Mouse (Mus musculus) neural tube, embryonic 11.5 days (tissue): ENCODE measurements around the gene 1110008P14Rik. TPM values are rescaled to one million over a fixed set of nuclear protein-coding genes. Genes with fewer than 3 reads are reported as not detected.

Experiments used
- ATAC-seq: fragments of 200-750 bp; cut with Nextera tagmentation; 2 replicates; pipeline ENCODE4 v1.8.0; 2017; ENCODE audit warnings: moderate number of reproducible peaks, mild to moderate bottlenecking, moderate TSS enrichment, moderate library complexity; ENCODE audit not compliant: insufficient read depth, low FRiP score, low TSS enrichment
- DNase-seq: peaks from one replicate; pipeline ENCODE4 v3.0.0-alpha.2; 2015; ENCODE audit warnings: low spot score
- H3K27ac ChIP-seq: fragments of 300-500 bp; sonication (generic); 2 replicates; pipeline ENCODE4 v1.5.1; 2014; ENCODE audit warnings: low read depth, mild to moderate bottlenecking, low read length
- H3K27me3 ChIP-seq: fragments of 300-500 bp; sonication (generic); 2 replicates; pipeline ENCODE4 v1.6.1; 2014; ENCODE audit warnings: mild to moderate bottlenecking, low read length, mixed read lengths; ENCODE audit not compliant: control insufficient read depth, insufficient read depth
- H3K36me3 ChIP-seq: fragments of 300-500 bp; sonication (generic); 2 replicates; pipeline ENCODE4 v1.6.1; 2014; ENCODE audit warnings: mild to moderate bottlenecking, low read length, moderate library complexity, mixed read lengths; ENCODE audit not compliant: control insufficient read depth, insufficient read depth
- H3K4me1 ChIP-seq: fragments of 300-500 bp; sonication (generic); 2 replicates; pipeline ENCODE4 v1.6.1; 2014; ENCODE audit warnings: low read length, mixed read lengths; ENCODE audit not compliant: control insufficient read depth, insufficient read depth
- H3K4me2 ChIP-seq: fragments of 300-500 bp; sonication (generic); 2 replicates; pipeline ENCODE4 v1.6.1; 2014; ENCODE audit warnings: low read depth, mild to moderate bottlenecking, moderate library complexity
- H3K4me3 ChIP-seq: fragments of 300-500 bp; sonication (generic); 2 replicates; pipeline ENCODE4 v1.5.1; 2014; ENCODE audit warnings: low read depth, low read length
- H3K9ac ChIP-seq: fragments of 300-500 bp; sonication (generic); 2 replicates; pipeline ENCODE4 v1.6.1; 2014; ENCODE audit warnings: mild to moderate bottlenecking, low read length
- H3K9me3 ChIP-seq: fragments of 300-500 bp; sonication (generic); 2 replicates; pipeline ENCODE4 v1.6.1; 2016; ENCODE audit warnings: low read length; ENCODE audit not compliant: control insufficient read depth
- WGBS: fragments of 180-500 bp; shearing (Covaris S2); extraction: QIAGEN DNeasy Blood & Tissue Kit; methylation state at CpG from one replicate; pipeline ENCODE4 v1.1.7; 2014; 5-methylcytosine and 5-hydroxymethylcytosine counted together
- polyA plus RNA-seq: library from polyadenylated mRNA; unstranded; fragments of >200 nt; fragmentation: Nextera tagmentation; extraction: Ambion mirVana; gene quantifications from 2 replicates; pipeline ENCODE4 v1.2.1, GENCODE M21; 2014

1110008P14Rik gene
- polyA plus RNA-seq, 1 experiment from 2014 or later: 65.6 TPM

DNA sequence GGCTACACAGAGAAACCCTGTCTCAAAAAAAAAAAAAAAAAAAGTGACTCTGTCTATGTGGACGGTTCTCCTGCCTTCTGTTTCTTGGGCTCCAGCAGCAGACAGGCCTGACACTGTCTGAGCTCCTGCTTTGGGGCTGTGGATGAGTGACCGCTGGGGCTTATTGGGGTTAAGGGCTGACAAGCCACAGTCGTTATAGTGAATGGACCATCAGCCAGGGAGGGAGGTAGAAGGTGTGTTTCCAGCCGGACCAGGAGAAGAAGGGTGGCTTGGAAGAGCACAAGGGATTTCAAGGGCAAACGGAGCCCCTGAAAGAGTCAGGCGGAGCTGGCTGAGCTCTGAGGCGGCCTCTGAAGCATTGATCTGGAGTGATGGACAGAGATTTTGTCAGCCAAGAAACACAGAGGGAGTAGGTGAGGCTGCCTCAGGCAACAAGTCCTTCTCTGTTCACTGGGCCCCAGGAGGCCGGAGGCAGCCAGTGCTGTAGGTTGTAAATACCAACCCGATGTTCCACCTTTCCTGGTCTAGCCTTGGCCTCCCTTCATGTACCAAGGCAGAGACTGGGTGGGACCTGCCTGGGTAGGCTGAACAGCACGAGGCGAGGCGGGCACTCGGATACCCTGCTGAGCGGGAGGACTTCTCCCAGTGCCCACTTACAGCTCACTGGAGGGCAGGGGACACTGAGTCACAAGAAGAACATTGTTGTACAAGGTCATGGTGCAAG, 37.0 kb downstream of the 1110008P14Rik start:
- H3K9ac ChIP-seq: no peak overlapping the region
- ATAC-seq (no peak), DNase-seq (no peak)
- no peak overlapping the region for H3K4me2 ChIP-seq
- H3K27me3 ChIP-seq: no peaks in the 10 kb centered on the region
- no peak overlapping the region for H3K4me3 ChIP-seq
- no peaks in the 10 kb centered on the region for H3K9me3 ChIP-seq
- no peaks in the 10 kb centered on the region for H3K4me1 ChIP-seq
- H3K27ac ChIP-seq: no peak overlapping the region
- 72% methylated on average over 14 of the region's 14 CpGs for WGBS
- H3K36me3 ChIP-seq: no peaks in the 10 kb centered on the region; the same call in 1 of the 2 replicates

DNA sequence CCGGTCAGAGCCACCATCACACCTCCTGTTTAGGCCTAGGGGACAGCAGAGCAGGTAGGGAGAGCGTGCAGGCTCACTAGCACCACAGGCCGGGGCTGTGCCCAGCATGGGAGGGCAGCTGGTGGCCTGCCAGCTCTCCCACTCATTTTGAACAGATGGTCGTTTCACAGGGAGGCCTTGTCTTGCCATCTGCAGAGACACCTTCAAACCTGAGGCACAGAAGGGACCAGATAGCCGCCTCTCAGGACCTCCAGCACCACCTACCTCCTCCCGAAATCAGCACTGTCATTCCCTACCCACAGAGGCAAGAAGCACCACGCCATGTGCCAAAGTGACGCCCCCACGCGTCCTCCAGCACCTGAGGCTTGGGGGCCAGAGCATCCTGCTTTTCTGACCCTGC, 37.7 kb downstream of the 1110008P14Rik start:
- Histone ChIP-seq H3K27me3 (no peaks in the 10 kb centered on the region), H3K9ac (no peak overlapping the region), H3K27ac (no peak overlapping the region), H3K9me3 (no peaks in the 10 kb centered on the region), H3K4me3 (no peak overlapping the region), H3K4me2 (no peak overlapping the region), H3K36me3 (no peaks in the 10 kb centered on the region; the same call in 1 of the 2 replicates), H3K4me1 (no peaks in the 10 kb centered on the region)
- 77% methylated on average over 10 of the region's 10 CpGs for WGBS
- ATAC-seq (no peak), DNase-seq (no peak)

DNA sequence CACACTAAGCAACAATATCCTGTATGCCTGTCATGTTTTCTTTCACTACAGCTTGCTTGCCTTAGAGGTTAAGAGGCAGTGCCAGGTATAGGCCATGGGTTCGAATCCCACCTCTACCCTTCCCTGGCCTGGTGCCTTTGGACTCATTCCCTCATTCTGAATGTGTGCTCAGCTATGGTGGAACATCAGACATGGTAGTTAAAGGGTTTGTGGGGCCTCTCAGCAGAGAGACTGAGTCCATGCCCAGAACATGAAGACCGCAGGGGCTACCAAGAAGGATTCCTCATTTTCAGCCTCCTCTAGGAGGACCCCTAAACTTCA, 38.4 kb downstream of the 1110008P14Rik start:
- no peak overlapping the region for H3K4me2 ChIP-seq
- H3K4me3 ChIP-seq: no peak overlapping the region
- no peak overlapping the region for H3K27ac ChIP-seq
- no peak overlapping the region for H3K9ac ChIP-seq
- DNase-seq (no peak), ATAC-seq (no peak)
- no peaks in the 10 kb centered on the region; the same call in 1 of the 2 replicates for H3K36me3 ChIP-seq
- 93% methylated on average over 2 of the region's 2 CpGs for WGBS
- no peaks in the 10 kb centered on the region for H3K27me3 ChIP-seq
- no peaks in the 10 kb centered on the region for H3K4me1 ChIP-seq
- no peaks in the 10 kb centered on the region for H3K9me3 ChIP-seq

DNA sequence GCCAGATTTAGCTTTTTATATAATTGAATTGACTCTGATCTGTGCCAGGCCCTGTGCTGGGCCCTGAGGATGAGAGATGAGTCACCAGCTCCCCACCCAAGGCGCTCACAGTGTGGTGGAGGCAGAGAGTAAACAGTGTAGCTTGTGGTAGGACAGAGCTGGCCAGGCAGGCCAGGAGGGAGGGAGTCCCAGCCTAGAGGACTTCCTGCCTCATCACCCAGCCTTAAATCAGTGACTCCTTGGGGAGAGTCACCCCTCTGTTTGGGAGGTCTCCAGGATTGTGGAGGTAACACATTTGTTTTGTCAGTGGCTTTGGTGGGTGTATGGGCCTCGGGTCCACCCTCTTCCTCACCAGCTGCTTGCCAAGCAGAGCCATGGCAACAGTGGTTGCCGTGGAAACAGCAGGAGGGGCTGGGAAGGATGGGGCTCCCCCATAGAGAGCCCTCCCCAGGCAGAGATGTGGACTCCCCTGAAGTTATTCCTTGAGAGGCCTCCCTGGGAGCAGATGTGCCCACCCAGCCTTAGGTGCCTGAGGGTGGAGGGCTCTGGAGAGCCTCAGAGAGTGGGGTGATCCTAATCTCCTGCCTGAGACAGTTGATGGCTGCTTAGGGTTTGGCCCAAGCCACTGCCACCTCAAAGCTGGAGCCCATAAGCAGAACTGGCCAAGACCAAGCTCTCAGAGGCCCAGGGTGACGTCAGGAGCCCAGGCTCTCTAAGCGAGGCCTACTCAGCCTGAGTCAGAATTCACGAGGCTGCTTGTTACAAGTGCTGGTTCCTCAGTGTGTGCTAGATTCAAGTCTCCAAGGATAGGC, 39.0 kb downstream of the 1110008P14Rik start:
- no peak overlapping the region for H3K4me3 ChIP-seq
- ATAC-seq (no peak), DNase-seq (no peak)
- H3K4me2 ChIP-seq: no peak overlapping the region
- H3K36me3 ChIP-seq: no peaks in the 10 kb centered on the region
- no peaks in the 10 kb centered on the region; the same call in 1 of the 2 replicates for H3K27me3 ChIP-seq
- 70% methylated on average over 6 of the region's 6 CpGs for WGBS
- H3K4me1 ChIP-seq: no peaks in the 10 kb centered on the region
- H3K27ac ChIP-seq: no peak overlapping the region
- H3K9me3 ChIP-seq: no peaks in the 10 kb centered on the region
- no peak overlapping the region for H3K9ac ChIP-seq

DNA sequence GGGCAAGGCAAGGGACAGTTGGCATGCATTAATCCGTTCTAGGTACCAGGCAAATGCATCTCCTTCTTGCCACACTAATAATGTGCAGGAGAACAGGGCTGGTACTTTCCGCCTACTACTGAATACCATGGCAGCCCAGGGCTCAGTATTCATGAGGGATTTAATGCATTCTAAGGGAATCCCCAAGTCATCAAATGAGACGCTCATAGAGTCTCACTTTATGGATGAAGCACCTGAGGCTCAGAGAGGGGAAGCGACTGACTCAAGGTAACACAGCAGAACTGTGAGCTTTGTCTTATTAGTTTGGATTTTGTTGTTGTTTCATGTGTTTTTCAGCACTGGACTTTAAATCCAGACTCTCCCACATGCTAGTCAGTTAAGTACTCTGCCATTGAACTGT, 39.7 kb downstream of the 1110008P14Rik start:
- no peaks in the 10 kb centered on the region for H3K36me3 ChIP-seq
- 80% methylated on average over 4 of the region's 4 CpGs for WGBS
- H3K9ac ChIP-seq: no peak overlapping the region
- no peaks in the 10 kb centered on the region for H3K9me3 ChIP-seq
- DNase-seq: no peak
- no peaks in the 10 kb centered on the region for H3K4me1 ChIP-seq
- no peak overlapping the region for H3K27ac ChIP-seq
- no peak overlapping the region for H3K4me3 ChIP-seq
- no peak overlapping the region for H3K4me2 ChIP-seq
- no peaks in the 10 kb centered on the region; the same call in 1 of the 2 replicates for H3K27me3 ChIP-seq
- no peak for ATAC-seq

DNA sequence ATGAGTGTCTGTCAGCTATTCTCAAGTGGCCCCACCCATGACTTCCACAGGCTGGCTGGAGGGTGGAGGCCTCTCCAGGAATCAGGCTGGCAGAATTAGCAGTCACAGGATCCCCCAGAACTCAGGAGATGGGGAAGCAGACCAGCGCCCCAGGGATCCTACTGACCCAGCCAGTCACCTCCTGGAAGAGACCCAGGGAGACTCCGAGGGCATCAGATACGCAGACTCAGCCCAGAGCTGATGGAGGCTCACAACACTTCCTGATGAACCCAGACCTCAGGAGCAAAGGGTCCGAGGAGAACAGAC, 40.2 kb downstream of the 1110008P14Rik start:
- H3K4me1 ChIP-seq: no peaks in the 10 kb centered on the region
- DNase-seq (no peak), ATAC-seq (no peak)
- H3K27ac ChIP-seq: no peak overlapping the region
- no peak overlapping the region for H3K4me2 ChIP-seq
- 87% methylated on average over 4 of the region's 4 CpGs for WGBS
- no peak overlapping the region for H3K9ac ChIP-seq
- no peak overlapping the region for H3K4me3 ChIP-seq
- H3K36me3 ChIP-seq: no peaks in the 10 kb centered on the region
- no peaks in the 10 kb centered on the region; the same call in 1 of the 2 replicates for H3K27me3 ChIP-seq
- H3K9me3 ChIP-seq: no peaks in the 10 kb centered on the region

DNA sequence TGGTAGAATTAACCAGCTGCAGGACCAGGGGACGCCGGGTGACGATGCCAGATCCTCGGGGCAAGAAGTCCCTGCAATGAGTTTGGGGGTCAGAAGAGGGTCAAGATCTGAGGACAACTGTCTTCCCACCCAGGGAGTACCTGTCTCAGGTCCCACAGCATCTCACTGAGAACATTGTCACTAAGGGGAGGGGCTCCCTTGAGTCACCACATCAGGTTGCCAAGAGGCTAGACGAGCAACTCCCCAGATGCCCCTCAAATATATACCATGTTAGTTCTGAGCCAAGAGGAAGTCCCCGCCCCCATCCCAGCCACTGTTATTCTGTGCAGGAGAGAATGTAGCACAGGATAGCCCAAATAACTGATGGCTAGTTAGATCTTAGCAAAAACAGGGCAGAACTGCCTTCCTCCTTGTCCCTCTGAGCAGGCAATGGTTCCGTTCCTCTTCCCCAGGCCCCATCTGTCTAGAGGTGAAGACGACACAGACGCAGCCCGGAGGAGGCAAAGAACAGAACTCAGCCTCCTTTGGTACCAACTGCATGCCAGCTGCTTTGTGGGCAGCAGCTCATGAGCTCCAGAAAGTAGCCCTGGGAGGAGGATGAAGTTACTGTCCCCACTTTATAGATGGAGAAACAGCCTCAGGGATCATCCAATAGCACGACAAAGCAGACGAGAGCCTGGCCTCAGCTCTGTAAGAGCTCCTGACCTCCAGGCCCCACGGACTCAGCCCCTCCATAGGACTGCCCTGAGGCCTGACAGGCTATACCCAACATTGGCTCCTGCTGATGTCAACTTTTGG, 40.7 kb downstream of the 1110008P14Rik start:
- WGBS: 83% methylated on average over 13 of the region's 13 CpGs
- Histone ChIP-seq H3K9ac (no peak overlapping the region), H3K27ac (no peak overlapping the region), H3K27me3 (no peaks in the 10 kb centered on the region; the same call in 1 of the 2 replicates), H3K9me3 (no peaks in the 10 kb centered on the region), H3K4me1 (no peaks in the 10 kb centered on the region), H3K4me3 (no peak overlapping the region), H3K4me2 (no peak overlapping the region), H3K36me3 (no peaks in the 10 kb centered on the region)
- ATAC-seq (no peak), DNase-seq (no peak)

DNA sequence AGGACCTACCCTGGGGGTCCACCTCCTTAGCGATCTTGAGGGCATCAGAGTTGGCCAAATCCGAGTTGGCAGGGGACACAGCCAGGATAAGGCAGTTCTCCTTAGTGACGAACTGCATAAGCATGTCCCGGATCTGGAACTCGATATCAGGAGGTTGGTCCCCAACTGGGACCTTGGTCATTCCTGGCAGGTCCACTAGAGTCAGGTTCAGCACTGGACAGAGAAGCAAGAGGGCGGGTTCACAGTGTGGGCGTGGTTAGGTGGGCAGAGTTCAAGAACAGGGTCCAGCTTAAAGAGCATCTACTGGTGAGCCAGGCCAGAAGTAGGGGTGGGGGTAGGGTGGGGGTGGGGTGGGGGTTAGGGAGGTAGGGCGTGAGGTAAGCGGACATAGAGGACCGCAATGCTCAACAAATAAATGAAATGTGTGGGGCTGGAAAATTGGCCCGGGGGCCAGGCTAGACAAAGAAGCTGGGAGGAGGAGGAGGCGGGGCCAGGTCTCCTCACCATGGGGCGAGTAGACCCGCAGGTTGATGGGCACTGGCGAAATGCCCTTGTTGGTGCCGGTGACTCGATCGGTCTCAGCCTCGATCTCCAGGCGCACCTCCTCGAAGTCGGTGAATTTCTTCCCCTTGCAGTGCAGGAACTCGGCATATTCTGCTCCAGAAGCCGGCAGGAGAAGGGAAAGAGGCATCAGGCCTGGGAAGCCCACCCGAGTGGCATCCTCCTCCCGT, 41.7 kb downstream of the 1110008P14Rik start:
- peaks cover 2% of the 10 kb centered on the region; the same call in 1 of the 2 replicates for H3K36me3 ChIP-seq
- no peaks in the 10 kb centered on the region; the same call in 1 of the 2 replicates for H3K27me3 ChIP-seq
- H3K4me1 ChIP-seq: no peaks in the 10 kb centered on the region
- ATAC-seq (no peak), DNase-seq (no peak)
- no peak overlapping the region for H3K4me3 ChIP-seq
- no peak overlapping the region for H3K27ac ChIP-seq
- H3K4me2 ChIP-seq: no peak overlapping the region
- no peaks in the 10 kb centered on the region for H3K9me3 ChIP-seq
- H3K9ac ChIP-seq: no peak overlapping the region
- 36% methylated on average over 26 of the region's 26 CpGs for WGBS
